Mouse (Mus musculus): ENCODE measurements at regions not wholly inside any gene's neighbourhood (a gene's known extent, or its start where the extent isn't known, plus 50 kb on each side); places are given as distances from the start of the nearest gene placed in this dataset.

- Histone ChIP-seq H3K9me3 (replicated peaks; ENCODE audit: control insufficient read depth, low read length) (no peaks in the 10 kb centered on the region), H3K4me2 (ENCODE audit: low read depth, low read length) (no peak overlapping the region), H3K27ac (replicated peaks; ENCODE audit: low read depth, low read length) (no peak overlapping the region), H3K9ac (replicated peaks; ENCODE audit: low read length) (no peak overlapping the region), H3K4me1 (ENCODE audit: control insufficient read depth, insufficient read depth, low read length) (no peaks in the 10 kb centered on the region), H3K27me3 (ENCODE audit: control insufficient read depth, insufficient read depth, low read length) (no peaks in the 10 kb centered on the region), H3K36me3 (replicated peaks; ENCODE audit: control insufficient read depth, insufficient read depth, low read depth, low read length) (no peaks in the 10 kb centered on the region), H3K4me3 (ENCODE audit: low read depth, low read length) (no peak overlapping the region)
- ATAC-seq (replicated peaks; ENCODE audit: insufficient number of reproducible peaks, low FRiP score, low TSS enrichment, low read depth), result no peak
- 75% methylated on average over 5 of the region's 5 CpGs for WGBS
- no peak for DNase-seq (ENCODE audit: low spot score)
Observed at GRCm38 (mm10) chr6:117237096-117237495, 68.8 kb downstream of the Cxcl12 start.

- WGBS, result 74% methylated on average over 3 of the region's 3 CpGs
- Histone ChIP-seq H3K36me3 (replicated peaks; ENCODE audit: control insufficient read depth, insufficient read depth, low read depth, low read length) (no peaks in the 10 kb centered on the region), H3K4me3 (ENCODE audit: low read depth, low read length) (no peak overlapping the region), H3K9me3 (replicated peaks; ENCODE audit: control insufficient read depth, low read length) (no peaks in the 10 kb centered on the region), H3K27ac (replicated peaks; ENCODE audit: low read depth, low read length) (no peak overlapping the region), H3K27me3 (ENCODE audit: control insufficient read depth, insufficient read depth, low read length) (no peaks in the 10 kb centered on the region), H3K4me1 (ENCODE audit: control insufficient read depth, insufficient read depth, low read length) (no peaks in the 10 kb centered on the region), H3K9ac (replicated peaks; ENCODE audit: low read length) (no peak overlapping the region), H3K4me2 (ENCODE audit: low read depth, low read length) (no peak overlapping the region)
- ATAC-seq (replicated peaks; ENCODE audit: insufficient number of reproducible peaks, low FRiP score, low TSS enrichment, low read depth), result no peak
- DNase-seq (ENCODE audit: low spot score), result no peak
Observed at GRCm38 (mm10) chr6:117241206-117241605, 72.9 kb downstream of the Cxcl12 start.

- H3K4me1 ChIP-seq (ENCODE audit: control insufficient read depth, insufficient read depth, low read length), result no peaks in the 10 kb centered on the region
- H3K9me3 ChIP-seq (replicated peaks; ENCODE audit: control insufficient read depth, low read length), result no peaks in the 10 kb centered on the region
- H3K4me3 ChIP-seq (ENCODE audit: low read depth, low read length), result no peak overlapping the region
- H3K4me2 ChIP-seq (ENCODE audit: low read depth, low read length), result no peak overlapping the region
- no peaks in the 10 kb centered on the region for H3K36me3 ChIP-seq (replicated peaks; ENCODE audit: control insufficient read depth, insufficient read depth, low read depth, low read length)
- no peak overlapping the region for H3K27ac ChIP-seq (replicated peaks; ENCODE audit: low read depth, low read length)
- DNase-seq (ENCODE audit: low spot score) (no peak), ATAC-seq (replicated peaks; ENCODE audit: insufficient number of reproducible peaks, low FRiP score, low TSS enrichment, low read depth) (no peak)
- 81% methylated on average over 5 of the region's 5 CpGs for WGBS
- H3K27me3 ChIP-seq (ENCODE audit: control insufficient read depth, insufficient read depth, low read length), result no peaks in the 10 kb centered on the region
- no peak overlapping the region for H3K9ac ChIP-seq (replicated peaks; ENCODE audit: low read length)
Observed at GRCm38 (mm10) chr6:117245398-117245797, 77.1 kb downstream of the Cxcl12 start.

- ATAC-seq (replicated peaks; ENCODE audit: insufficient number of reproducible peaks, low FRiP score, low TSS enrichment, low read depth), result no peak
Observed at GRCm38 (mm10) chr6:117245849-117246248, 77.5 kb downstream of the Cxcl12 start.

GRCm38 (mm10) chr6:117249230-117249921 is 81.0 kb downstream of the Cxcl12 start:
- H3K4me1 ChIP-seq (ENCODE audit: control insufficient read depth, insufficient read depth, low read length), result no peaks in the 10 kb centered on the region
- no peak overlapping the region for H3K27ac ChIP-seq (replicated peaks; ENCODE audit: low read depth, low read length)
- no peaks in the 10 kb centered on the region for H3K27me3 ChIP-seq (ENCODE audit: control insufficient read depth, insufficient read depth, low read length)
- H3K9ac ChIP-seq (replicated peaks; ENCODE audit: low read length), result no peak overlapping the region
- no peak overlapping the region for H3K4me3 ChIP-seq (ENCODE audit: low read depth, low read length)
- H3K36me3 ChIP-seq (replicated peaks; ENCODE audit: control insufficient read depth, insufficient read depth, low read depth, low read length), result no peaks in the 10 kb centered on the region
- ATAC-seq (replicated peaks; ENCODE audit: insufficient number of reproducible peaks, low FRiP score, low TSS enrichment, low read depth), result no peak
- H3K9me3 ChIP-seq (replicated peaks; ENCODE audit: control insufficient read depth, low read length), result no peaks in the 10 kb centered on the region
- DNase-seq (ENCODE audit: low spot score), result peak; percentile 19
- no peak overlapping the region for H3K4me2 ChIP-seq (ENCODE audit: low read depth, low read length)
- 79% methylated on average over 18 of the region's 18 CpGs for WGBS

More at GRCm38 (mm10) chr6:117245849-117246248, 77.5 kb downstream of the Cxcl12 start:
- H3K9me3 ChIP-seq (replicated peaks; ENCODE audit: control insufficient read depth, low read length), result no peaks in the 10 kb centered on the region
- H3K27me3 ChIP-seq (ENCODE audit: control insufficient read depth, insufficient read depth, low read length), result no peaks in the 10 kb centered on the region
- WGBS, result 82% methylated on average over 6 of the region's 6 CpGs
- H3K36me3 ChIP-seq (replicated peaks; ENCODE audit: control insufficient read depth, insufficient read depth, low read depth, low read length), result no peaks in the 10 kb centered on the region
- no peak overlapping the region for H3K4me2 ChIP-seq (ENCODE audit: low read depth, low read length)
- DNase-seq (ENCODE audit: low spot score), result no peak
- no peak overlapping the region for H3K27ac ChIP-seq (replicated peaks; ENCODE audit: low read depth, low read length)
- H3K4me3 ChIP-seq (ENCODE audit: low read depth, low read length), result no peak overlapping the region
- H3K9ac ChIP-seq (replicated peaks; ENCODE audit: low read length), result no peak overlapping the region
- no peaks in the 10 kb centered on the region for H3K4me1 ChIP-seq (ENCODE audit: control insufficient read depth, insufficient read depth, low read length)

GRCm38 (mm10) chr6:117250051-117250450 is 81.7 kb downstream of the Cxcl12 start:
- Histone ChIP-seq H3K4me3 (ENCODE audit: low read depth, low read length) (no peak overlapping the region), H3K4me2 (ENCODE audit: low read depth, low read length) (no peak overlapping the region), H3K9ac (replicated peaks; ENCODE audit: low read length) (no peak overlapping the region), H3K4me1 (ENCODE audit: control insufficient read depth, insufficient read depth, low read length) (no peaks in the 10 kb centered on the region), H3K36me3 (replicated peaks; ENCODE audit: control insufficient read depth, insufficient read depth, low read depth, low read length) (no peaks in the 10 kb centered on the region), H3K27ac (replicated peaks; ENCODE audit: low read depth, low read length) (no peak overlapping the region), H3K27me3 (ENCODE audit: control insufficient read depth, insufficient read depth, low read length) (no peaks in the 10 kb centered on the region), H3K9me3 (replicated peaks; ENCODE audit: control insufficient read depth, low read length) (no peaks in the 10 kb centered on the region)
- DNase-seq (ENCODE audit: low spot score) (no peak), ATAC-seq (replicated peaks; ENCODE audit: insufficient number of reproducible peaks, low FRiP score, low TSS enrichment, low read depth) (no peak)
- 46% methylated on average over 2 of the region's 2 CpGs for WGBS

GRCm38 (mm10) chr6:117251383-117251925 is 83.1 kb downstream of the Cxcl12 start:
- no peak overlapping the region for H3K27ac ChIP-seq (replicated peaks; ENCODE audit: low read depth, low read length)
- WGBS, result 63% methylated on average over 12 of the region's 12 CpGs
- no peak overlapping the region for H3K4me3 ChIP-seq (ENCODE audit: low read depth, low read length)
- DNase-seq (ENCODE audit: low spot score) (no peak), ATAC-seq (replicated peaks; ENCODE audit: insufficient number of reproducible peaks, low FRiP score, low TSS enrichment, low read depth) (no peak)
- H3K27me3 ChIP-seq (ENCODE audit: control insufficient read depth, insufficient read depth, low read length), result no peaks in the 10 kb centered on the region
- H3K4me1 ChIP-seq (ENCODE audit: control insufficient read depth, insufficient read depth, low read length), result no peaks in the 10 kb centered on the region
- no peak overlapping the region for H3K4me2 ChIP-seq (ENCODE audit: low read depth, low read length)
- H3K9ac ChIP-seq (replicated peaks; ENCODE audit: low read length), result no peak overlapping the region
- no peaks in the 10 kb centered on the region for H3K9me3 ChIP-seq (replicated peaks; ENCODE audit: control insufficient read depth, low read length)
- H3K36me3 ChIP-seq (replicated peaks; ENCODE audit: control insufficient read depth, insufficient read depth, low read depth, low read length), result no peaks in the 10 kb centered on the region

- H3K4me2 ChIP-seq (ENCODE audit: low read depth, low read length), result no peak overlapping the region
- ATAC-seq (replicated peaks; ENCODE audit: insufficient number of reproducible peaks, low FRiP score, low TSS enrichment, low read depth), result no peak
- 89% methylated on average over 2 of the region's 2 CpGs for WGBS
- H3K4me3 ChIP-seq (ENCODE audit: low read depth, low read length), result no peak overlapping the region
- no peak overlapping the region for H3K27ac ChIP-seq (replicated peaks; ENCODE audit: low read depth, low read length)
- H3K36me3 ChIP-seq (replicated peaks; ENCODE audit: control insufficient read depth, insufficient read depth, low read depth, low read length), result no peaks in the 10 kb centered on the region
- no peaks in the 10 kb centered on the region for H3K4me1 ChIP-seq (ENCODE audit: control insufficient read depth, insufficient read depth, low read length)
- no peak for DNase-seq (ENCODE audit: low spot score)
- no peak overlapping the region for H3K9ac ChIP-seq (replicated peaks; ENCODE audit: low read length)
- H3K27me3 ChIP-seq (ENCODE audit: control insufficient read depth, insufficient read depth, low read length), result no peaks in the 10 kb centered on the region
- no peaks in the 10 kb centered on the region for H3K9me3 ChIP-seq (replicated peaks; ENCODE audit: control insufficient read depth, low read length)
Observed at GRCm38 (mm10) chr6:117252361-117252760, 84.0 kb downstream of the Cxcl12 start.
